Mouse (Mus musculus) bone marrow, adult 2 months (tissue): ENCODE results near the gene Pkp4. TPM values are rescaled to one million over a fixed set of nuclear protein-coding genes. Genes with fewer than 3 reads are reported as not detected.

Source experiments
- H3K27ac ChIP-seq: fragments of 200-500 bp; 2 replicates; pipeline ENCODE4 v1.5.1; 2012; ENCODE audit warnings: low read depth, mild to moderate bottlenecking, control low read depth, inconsistent platforms, low read length; ENCODE audit not compliant: control insufficient read depth, poor library complexity, insufficient read depth
- H3K4me1 ChIP-seq: fragments of 200-500 bp; 2 replicates; pipeline ENCODE4 v1.6.1; 2011; ENCODE audit warnings: low read length; ENCODE audit not compliant: control insufficient read depth, insufficient read depth
- H3K4me3 ChIP-seq: fragments of 200-500 bp; replicated peaks from 2 replicates; pipeline ENCODE3; 2011; ENCODE audit warnings: mild to moderate bottlenecking, low read depth, low read length, control low read depth; ENCODE audit not compliant: control insufficient read depth
- CTCF ChIP-seq: fragments of 200-500 bp; IDR thresholded peaks from 2 replicates; pipeline ENCODE4 v1.5.1; 2011; ENCODE audit warnings: low read length, control low read depth; ENCODE audit not compliant: control insufficient read depth, insufficient read depth
- POLR2A ChIP-seq: fragments of 200-500 bp; IDR thresholded peaks from 2 replicates; pipeline ENCODE4 v1.6.1; 2011; ENCODE audit warnings: low read depth, mild to moderate bottlenecking, control low read depth, low read length, borderline replicate concordance; ENCODE audit not compliant: control insufficient read depth
- WGBS: fragments of 180-500 bp; shearing (Covaris S2); methylation state at CpG from one replicate; pipeline ENCODE4 v1.1.7; 2018; 5-methylcytosine and 5-hydroxymethylcytosine counted together
- polyA plus RNA-seq: library from polyadenylated mRNA; stranded (reverse); fragments of >200 nt; gene quantifications from 2 replicates; pipeline ENCODE4 v1.2.4, GENCODE M21; 2011; ENCODE audit warnings: low replicate concordance; ENCODE audit not compliant: missing spikeins, insufficient read depth, insufficient read length

Pkp4 gene
- polyA plus RNA-seq, 1 experiment, result 14.8 TPM

- TF ChIP-seq CTCF (no peak), POLR2A (no peak)
- Histone ChIP-seq H3K27ac (no peak overlapping the region), H3K4me1 (no peaks in the 10 kb centered on the region), H3K4me3 (no peak overlapping the region)
- WGBS, result 65% methylated on average over 8 of the region's 8 CpGs
These were observed 124.3 kb downstream of the Pkp4 start for GRCm38 (mm10) chr2:59284734-59285490.

- Histone ChIP-seq H3K27ac (no peak overlapping the region), H3K4me3 (no peak overlapping the region), H3K4me1 (no peaks in the 10 kb centered on the region)
- TF ChIP-seq CTCF (no peak), POLR2A (no peak)
- WGBS, result 75% methylated on average over 1 of the region's 1 CpGs
These were observed 124.9 kb downstream of the Pkp4 start for GRCm38 (mm10) chr2:59285581-59285980.

GRCm38 (mm10) chr2:59286247-59286646, 125.6 kb downstream of the Pkp4 start:
- Histone ChIP-seq H3K4me1 (no peaks in the 10 kb centered on the region), H3K4me3 (no peak overlapping the region), H3K27ac (no peak overlapping the region)
- 65% methylated on average over 9 of the region's 9 CpGs for WGBS
- no peak for TF ChIP-seq POLR2A

GRCm38 (mm10) chr2:59287630-59288029, 127.0 kb downstream of the Pkp4 start:
- TF ChIP-seq POLR2A (no peak), CTCF (no peak)
- Histone ChIP-seq H3K4me3 (no peak overlapping the region), H3K27ac (no peak overlapping the region), H3K4me1 (no peaks in the 10 kb centered on the region)
- WGBS, result 89% methylated on average over 8 of the region's 8 CpGs

GRCm38 (mm10) chr2:59289411-59289810, 128.8 kb downstream of the Pkp4 start:
- no peaks in the 10 kb centered on the region for H3K4me1 ChIP-seq
- TF ChIP-seq CTCF, result no peak
- no peak for TF ChIP-seq POLR2A
- no peak overlapping the region for H3K4me3 ChIP-seq
- WGBS, result 87% methylated on average over 2 of the region's 2 CpGs
- no peak overlapping the region for H3K27ac ChIP-seq

GRCm38 (mm10) chr2:59290391-59290790, 129.7 kb downstream of the Pkp4 start:
- H3K4me3 ChIP-seq, result no peak overlapping the region
- TF ChIP-seq CTCF (no peak), POLR2A (no peak)
- H3K4me1 ChIP-seq, result no peaks in the 10 kb centered on the region
- WGBS, result 83% methylated on average over 3 of the region's 3 CpGs
- no peak overlapping the region for H3K27ac ChIP-seq

- no peak for TF ChIP-seq POLR2A
- no peak overlapping the region for H3K27ac ChIP-seq
- no peak overlapping the region for H3K4me3 ChIP-seq
- no peaks in the 10 kb centered on the region for H3K4me1 ChIP-seq
- 20% methylated on average over 3 of the region's 3 CpGs for WGBS
These were observed 139.2 kb downstream of the Pkp4 start for GRCm38 (mm10) chr2:59299831-59300230.

- Histone ChIP-seq H3K27ac (no peak overlapping the region), H3K4me3 (no peak overlapping the region), H3K4me1 (no peaks in the 10 kb centered on the region)
- TF ChIP-seq POLR2A (no peak), CTCF (no peak)
- 85% methylated on average over 12 of the region's 12 CpGs for WGBS
These were observed 141.0 kb downstream of the Pkp4 start for GRCm38 (mm10) chr2:59301671-59302070.

- TF ChIP-seq POLR2A (no peak), CTCF (no peak)
- Histone ChIP-seq H3K4me3 (no peak overlapping the region), H3K4me1 (no peaks in the 10 kb centered on the region), H3K27ac (no peak overlapping the region)
- 83% methylated on average over 6 of the region's 6 CpGs for WGBS
These were observed 141.8 kb downstream of the Pkp4 start for GRCm38 (mm10) chr2:59302430-59302829.
